In the genomic region with DNA sequence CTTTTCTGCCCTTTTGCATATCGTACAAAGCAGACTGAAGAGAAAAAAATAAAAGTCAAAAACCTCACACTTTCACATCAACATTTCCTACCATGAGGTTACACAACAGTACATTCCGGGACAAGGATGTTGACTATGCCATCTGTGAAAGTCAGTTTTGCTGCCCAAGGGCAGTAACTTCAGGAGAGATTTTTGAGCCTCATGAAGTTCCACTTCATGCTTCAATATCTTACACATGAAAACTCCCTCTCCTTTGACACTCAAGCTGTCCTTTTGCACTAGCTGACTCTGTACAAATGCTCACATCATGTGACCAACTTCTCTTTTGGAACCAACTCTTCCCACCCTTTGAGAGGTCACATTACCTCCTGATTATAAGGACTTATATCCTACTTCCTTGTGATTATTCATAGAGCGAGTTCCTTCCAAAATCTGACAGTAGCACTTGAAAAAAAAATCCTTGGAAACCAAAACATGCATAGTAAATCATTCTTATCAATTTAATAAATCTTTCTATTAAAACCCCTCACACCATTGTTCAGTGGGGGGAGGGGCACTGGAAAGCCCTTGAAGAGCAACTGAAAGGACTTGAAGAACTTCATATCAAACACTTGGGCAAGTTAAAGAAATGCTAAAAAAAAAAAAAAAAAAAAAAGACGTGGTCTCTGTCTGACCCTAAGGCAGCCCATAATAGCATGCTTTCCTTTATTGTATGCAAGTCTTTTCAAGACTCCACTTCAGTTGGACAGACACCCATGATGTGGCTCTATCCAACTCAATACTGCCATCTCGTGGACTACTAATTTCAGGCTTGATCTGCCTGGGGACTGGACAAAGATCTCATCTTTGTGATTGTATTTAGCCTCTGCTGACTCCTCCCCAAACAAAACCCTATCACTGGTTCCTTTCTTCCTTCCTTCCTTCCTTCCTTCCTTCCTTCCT, we compare ENCODE assay signal across 8 mouse cellular contexts.
DNase-seq lines count a peak whose midpoint lies in the region; ATAC-seq and TF ChIP-seq lines count a peak whose summit lies in the region.

No protein-coding gene starts in this region.

- peak; percentile 36 for DNase-seq in urinary bladder, postnatal 25 days (ENCODE audit: low spot score)
- DNase-seq in urinary bladder, adult 2 months (ENCODE audit: low spot score), result no peak
- DNase-seq in cerebellum, postnatal 10 days, result peak; percentile 79 to 88
- peak; percentile 54 for DNase-seq in gastrocnemius, adult 2 months
- DNase-seq in hindbrain, postnatal 0 days (ENCODE audit: low spot score), result peak; percentile 90
- DNase-seq in left cerebral cortex, postnatal 14 days (ENCODE audit: low spot score in 2 of 2), result peak; percentile 74 to 79
- DNase-seq in mesoderm, embryonic 11.5 days (ENCODE audit: low read depth, low spot score), result peak; percentile 87
- peak; percentile 70 for DNase-seq in splenic B cell, adult 2 months (ENCODE audit: low read depth, low spot score)

- H3K4me2 ChIP-seq in hindbrain, postnatal 0 days (ENCODE audit: low read depth, low read length), result no peak overlapping the region

- H3K9me3 ChIP-seq in hindbrain, postnatal 0 days (ENCODE audit: low read length), result no peaks in the 10 kb centered on the region

- no peaks in the 10 kb centered on the region for H3K27me3 ChIP-seq in hindbrain, postnatal 0 days (ENCODE audit: insufficient read depth, low read length)
- no peaks in the 10 kb centered on the region for H3K27me3 ChIP-seq in splenic B cell, adult 2 months (ENCODE audit: control insufficient read depth, insufficient read depth, low read length, poor library complexity, severe bottlenecking)

- no peaks in the 10 kb centered on the region; the same call in 1 of the 2 replicates for H3K36me3 ChIP-seq in hindbrain, postnatal 0 days (ENCODE audit: insufficient read depth, low read length)
- H3K36me3 ChIP-seq in splenic B cell, adult 2 months (ENCODE audit: control insufficient read depth, insufficient read depth, low read length, poor library complexity, severe bottlenecking), result no peaks in the 10 kb centered on the region

- WGBS in hindbrain, postnatal 0 days, result 50% methylated on average over 5 of the region's 5 CpGs

- no peaks in the 10 kb centered on the region for H3K4me1 ChIP-seq in hindbrain, postnatal 0 days (ENCODE audit: insufficient read depth, low read length)

- peak; percentile 80 for ATAC-seq in hindbrain, postnatal 0 days

- no peak overlapping the region for H3K9ac ChIP-seq in hindbrain, postnatal 0 days (replicated peaks; ENCODE audit: low read length)

- peak overlapping the region; percentile 65 for H3K27ac ChIP-seq in gastrocnemius, adult 2 months
- H3K27ac ChIP-seq in hindbrain, postnatal 0 days, result no peak overlapping the region

- TF ChIP-seq CTCF in gastrocnemius, adult 2 months (IDR thresholded peaks at IDR 0.05), result peak; percentile 84
- TF ChIP-seq CTCF in hindbrain, postnatal 0 days (IDR thresholded peaks at IDR 0.05; ENCODE audit: low read depth), result peak; percentile 85

- H3K4me3 ChIP-seq in gastrocnemius, adult 2 months, result no peak overlapping the region
- H3K4me3 ChIP-seq in hindbrain, postnatal 0 days (ENCODE audit: low read length), result no peak overlapping the region

- intact Hi-C loops in gastrocnemius, adult 2 months (cut with DNase I), result loop anchor here (2.0 to 10.0 kb wide), 3 partner anchors 129 to 1301 kb away; no protein-coding TSS in a partner anchor
- intact Hi-C loops in left cerebral cortex, postnatal 14 days (cut with DNase I), result loop anchor here (2.0 to 5.0 kb wide), 2 partner anchors 129 to 1301 kb away; no protein-coding TSS in a partner anchor
